Mouse (Mus musculus) megakaryocyte, adult 5-6 weeks (primary cell): ENCODE data around the gene Cd6. TPM values are rescaled to one million over a fixed set of nuclear protein-coding genes. Genes with fewer than 3 reads are reported as not detected.

ENCODE experiments used
- total RNA-seq, 2 experiments: library from RNA; stranded (forward) in 1 of 2; stranded (reverse) in 1 of 2; fragments of 153-499, 151-499 nt in 1 of 2; fragments of 221-1000, 200-1000 nt in 1 of 2; gene quantifications; 2 replicates each; pipeline versions ENCODE4 v1.2.3 to v1.2.4; 2015 to 2017

Cd6 gene
- total RNA-seq, 2 experiments from 2014 or later: 0.26 TPM; not detected in 1

Other genes starting within 250 kb of the Cd6 start
- gene Ddb1, start 224.7 kb downstream of the Cd6 start, total RNA-seq (2015): 45.1 and 49.1 TPM in 2 replicates
- gene Ddb1, start 224.7 kb downstream of the Cd6 start, total RNA-seq (2017): 156 and 175 TPM in 2 replicates
- gene Tkfc, start 224.4 kb downstream of the Cd6 start, total RNA-seq (2015): 4.8 and 5.6 TPM in 2 replicates
- 2.2 and 3.7 TPM in 2 replicates for gene Tkfc, start 224.4 kb downstream of the Cd6 start, total RNA-seq (2017)
- 0.23 TPM in 1 of 2 replicates, not detected in the other for gene Vwce, start 195.8 kb downstream of the Cd6 start, total RNA-seq (2015)
- gene Vwce, start 195.8 kb downstream of the Cd6 start, total RNA-seq (2017): not detected in 2 replicates
- not detected in 2 replicates for gene Pga5, start 152.0 kb downstream of the Cd6 start, total RNA-seq (2015)
- gene Pga5, start 152.0 kb downstream of the Cd6 start, total RNA-seq (2017): 0.20 TPM in 1 of 2 replicates, not detected in the other
- 21.9 and 22.5 TPM in 2 replicates for gene Vps37c, start 141.3 kb downstream of the Cd6 start, total RNA-seq (2015)
- gene Vps37c, start 141.3 kb downstream of the Cd6 start, total RNA-seq (2017): 15.2 and 17.8 TPM in 2 replicates
- gene Cd5, start 91.1 kb downstream of the Cd6 start, total RNA-seq (2015): 0.78 and 1.5 TPM in 2 replicates
- 0.57 and 0.59 TPM in 2 replicates for gene Cd5, start 91.1 kb downstream of the Cd6 start, total RNA-seq (2017)
- 31.4 and 31.6 TPM in 2 replicates for gene Slc15a3, start 9.7 kb upstream of the Cd6 start, total RNA-seq (2015)
- gene Slc15a3, start 9.7 kb upstream of the Cd6 start, total RNA-seq (2017): 18.0 and 20.2 TPM in 2 replicates
- 0.11 and 0.21 TPM in 2 replicates for gene Tmem132a, start 39.9 kb upstream of the Cd6 start, total RNA-seq (2015)
- gene Tmem132a, start 39.9 kb upstream of the Cd6 start, total RNA-seq (2017): 0.33 and 0.70 TPM in 2 replicates
- gene Tmem109, start 51.9 kb upstream of the Cd6 start, total RNA-seq (2015): 76.9 and 81.2 TPM in 2 replicates
- gene Tmem109, start 51.9 kb upstream of the Cd6 start, total RNA-seq (2017): 74.7 and 80.9 TPM in 2 replicates
- 34.1 and 36.1 TPM in 2 replicates for gene Prpf19, start 65.2 kb upstream of the Cd6 start, total RNA-seq (2015)
- 69.0 and 76.2 TPM in 2 replicates for gene Prpf19, start 65.2 kb upstream of the Cd6 start, total RNA-seq (2017)
- gene Zp1, start 90.6 kb upstream of the Cd6 start, total RNA-seq (2015): not detected in 2 replicates
- not detected in 2 replicates for gene Zp1, start 90.6 kb upstream of the Cd6 start, total RNA-seq (2017)
- 0.21 TPM in 1 of 2 replicates, not detected in the other for gene Ptgdr2, start 107.1 kb upstream of the Cd6 start, total RNA-seq (2015)
- gene Ptgdr2, start 107.1 kb upstream of the Cd6 start, total RNA-seq (2017): 0.07 and 0.20 TPM in 2 replicates
- 11.1 and 11.3 TPM in 2 replicates for gene Ccdc86, start 119.2 kb upstream of the Cd6 start, total RNA-seq (2015)
- gene Ccdc86, start 119.2 kb upstream of the Cd6 start, total RNA-seq (2017): 10.8 and 16.7 TPM in 2 replicates
- gene Ms4a10, start 144.6 kb upstream of the Cd6 start, total RNA-seq (2015): not detected in 2 replicates
- not detected in 2 replicates for gene Ms4a10, start 144.6 kb upstream of the Cd6 start, total RNA-seq (2017)
- not detected in 2 replicates for gene Ms4a15, start 163.2 kb upstream of the Cd6 start, total RNA-seq (2015)
- gene Ms4a15, start 163.2 kb upstream of the Cd6 start, total RNA-seq (2017): not detected in 2 replicates
- not detected in 2 replicates for gene Ms4a18, start 188.0 kb upstream of the Cd6 start, total RNA-seq (2015)
- gene Ms4a18, start 188.0 kb upstream of the Cd6 start, total RNA-seq (2017): not detected in 2 replicates